Mouse (Mus musculus) kidney, embryonic 16.5 days (tissue): ENCODE measurements at regions not wholly inside any gene's neighbourhood (a gene's known extent, or its start where the extent isn't known, plus 50 kb on each side); places are given as distances from the start of the nearest gene placed in this dataset.
A peak's percentile ranks its signal among the peaks of the same experiment; 100 is the strongest.

Experiments used
- ATAC-seq: fragments of 200-750 bp; cut with Nextera tagmentation; 2 replicates; pipeline ENCODE4 v1.8.0; 2017; ENCODE audit warnings: moderate TSS enrichment; ENCODE audit not compliant: low FRiP score, low TSS enrichment
- H3K27ac ChIP-seq: fragments of 300-500 bp; sonication (generic); 2 replicates; pipeline ENCODE4 v1.5.1; 2014; ENCODE audit warnings: low read length
- H3K27me3 ChIP-seq: fragments of 300-500 bp; sonication (generic); 2 replicates; pipeline ENCODE4 v1.6.1; 2014; ENCODE audit warnings: low read length, control low read depth, mixed read lengths; ENCODE audit not compliant: insufficient read depth
- H3K36me3 ChIP-seq: fragments of 300-500 bp; sonication (generic); 2 replicates; pipeline ENCODE4 v1.6.1; 2014; ENCODE audit warnings: low read length, control low read depth, mixed read lengths; ENCODE audit not compliant: insufficient read depth
- H3K4me1 ChIP-seq: fragments of 300-500 bp; sonication (generic); 2 replicates; pipeline ENCODE4 v1.6.1; 2014; ENCODE audit warnings: low read length, control low read depth, mixed read lengths; ENCODE audit not compliant: insufficient read depth
- H3K4me2 ChIP-seq: fragments of 300-500 bp; sonication (generic); replicated peaks from 2 replicates; pipeline ENCODE4 v1.6.1; 2014; ENCODE audit warnings: low read depth, low read length
- H3K4me3 ChIP-seq: fragments of 300-500 bp; sonication (generic); 2 replicates; pipeline ENCODE4 v1.5.1; 2014; ENCODE audit warnings: mild to moderate bottlenecking, low read length
- H3K9ac ChIP-seq: fragments of 300-500 bp; sonication (generic); replicated peaks from 2 replicates; pipeline ENCODE4 v1.6.1; 2014; ENCODE audit warnings: low read length
- H3K9me3 ChIP-seq: fragments of 300-500 bp; sonication (generic); 2 replicates; pipeline ENCODE4 v1.6.1; 2016; ENCODE audit warnings: low read length, control low read depth
- WGBS: fragments of 180-500 bp; shearing (Covaris S2); extraction: QIAGEN DNeasy Blood & Tissue Kit; methylation state at CpG from one replicate; pipeline ENCODE4 v1.1.7; 2014; 5-methylcytosine and 5-hydroxymethylcytosine counted together

DNA sequence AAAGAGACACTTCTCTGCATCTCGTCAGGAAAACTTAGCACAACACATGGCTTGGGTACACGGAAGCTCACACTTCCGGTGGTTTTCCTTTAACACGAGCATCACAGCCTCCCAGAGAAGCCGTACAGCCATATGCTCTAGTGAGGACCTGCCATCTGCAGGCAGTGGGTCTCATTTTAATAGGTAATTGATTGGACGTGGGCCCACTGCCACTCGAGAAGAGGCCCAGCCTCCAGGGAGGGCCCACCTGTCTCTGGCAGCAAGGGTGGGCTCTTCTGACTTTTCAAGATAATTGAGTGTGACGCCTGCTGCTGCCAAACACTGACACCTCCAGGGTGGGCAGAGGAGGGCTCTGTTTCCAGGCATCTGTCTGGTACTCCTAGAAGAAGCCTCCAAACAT, 282.1 kb upstream of the Zdhhc25 start:
- H3K4me1 ChIP-seq, result no peaks in the 10 kb centered on the region
- H3K4me3 ChIP-seq, result no peak overlapping the region
- no peak for ATAC-seq
- H3K9me3 ChIP-seq, result no peaks in the 10 kb centered on the region
- H3K27me3 ChIP-seq, result peaks cover 11% of the 10 kb centered on the region; the same call in 1 of the 2 replicates
- H3K36me3 ChIP-seq, result no peaks in the 10 kb centered on the region
- H3K9ac ChIP-seq, result no peak overlapping the region
- no peak overlapping the region for H3K27ac ChIP-seq
- 51% methylated on average over 8 of the region's 8 CpGs for WGBS
- no peak overlapping the region for H3K4me2 ChIP-seq

- Histone ChIP-seq H3K27ac (no peak overlapping the region), H3K36me3 (no peaks in the 10 kb centered on the region), H3K4me2 (no peak overlapping the region), H3K4me3 (no peak overlapping the region), H3K27me3 (peaks cover 6% of the 10 kb centered on the region; the same call in 1 of the 2 replicates), H3K4me1 (no peaks in the 10 kb centered on the region), H3K9ac (no peak overlapping the region), H3K9me3 (no peaks in the 10 kb centered on the region)
- WGBS, result 72% methylated on average over 2 of the region's 2 CpGs
- no peak for ATAC-seq
These were observed 280.6 kb upstream of the Zdhhc25 start for GRCm38 (mm10) chr15:88319527-88319926.

- no peak overlapping the region for H3K4me2 ChIP-seq
- no peaks in the 10 kb centered on the region for H3K4me1 ChIP-seq
- H3K27me3 ChIP-seq, result no peaks in the 10 kb centered on the region
- no peak overlapping the region for H3K4me3 ChIP-seq
- 85% methylated on average over 16 of the region's 16 CpGs for WGBS
- H3K27ac ChIP-seq, result no peak overlapping the region
- H3K9me3 ChIP-seq, result no peaks in the 10 kb centered on the region
- no peaks in the 10 kb centered on the region for H3K36me3 ChIP-seq
- no peak overlapping the region for H3K9ac ChIP-seq
- no peak for ATAC-seq
These were observed 276.3 kb upstream of the Zdhhc25 start for GRCm38 (mm10) chr15:88323584-88324375.

DNA sequence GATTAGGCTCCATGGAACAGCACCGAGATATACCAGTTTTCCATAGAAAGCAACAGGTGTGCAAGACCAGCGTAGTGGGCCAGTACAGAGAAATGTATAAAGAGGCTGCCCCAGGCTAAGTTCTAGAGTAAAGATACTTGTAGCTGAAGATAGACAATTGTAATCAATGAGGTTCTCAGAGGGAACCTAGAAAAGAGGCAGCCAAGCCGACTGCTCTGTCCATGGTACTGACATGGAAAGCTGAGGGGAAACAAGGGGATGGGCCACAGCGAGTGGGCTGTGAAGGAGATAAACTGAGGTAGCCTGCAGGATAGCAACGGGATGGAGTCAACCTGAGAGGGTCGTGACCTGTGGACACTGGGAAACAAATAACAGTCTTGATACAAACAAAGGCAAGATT, 275.0 kb upstream of the Zdhhc25 start:
- no peaks in the 10 kb centered on the region for H3K27me3 ChIP-seq
- no peak overlapping the region for H3K4me3 ChIP-seq
- H3K4me2 ChIP-seq, result no peak overlapping the region
- no peaks in the 10 kb centered on the region for H3K9me3 ChIP-seq
- H3K4me1 ChIP-seq, result no peaks in the 10 kb centered on the region
- no peaks in the 10 kb centered on the region for H3K36me3 ChIP-seq
- H3K9ac ChIP-seq, result no peak overlapping the region
- 49% methylated on average over 6 of the region's 6 CpGs for whole genome bisulfite sequencing
- H3K27ac ChIP-seq, result no peak overlapping the region
- ATAC-seq, result no peak

DNA sequence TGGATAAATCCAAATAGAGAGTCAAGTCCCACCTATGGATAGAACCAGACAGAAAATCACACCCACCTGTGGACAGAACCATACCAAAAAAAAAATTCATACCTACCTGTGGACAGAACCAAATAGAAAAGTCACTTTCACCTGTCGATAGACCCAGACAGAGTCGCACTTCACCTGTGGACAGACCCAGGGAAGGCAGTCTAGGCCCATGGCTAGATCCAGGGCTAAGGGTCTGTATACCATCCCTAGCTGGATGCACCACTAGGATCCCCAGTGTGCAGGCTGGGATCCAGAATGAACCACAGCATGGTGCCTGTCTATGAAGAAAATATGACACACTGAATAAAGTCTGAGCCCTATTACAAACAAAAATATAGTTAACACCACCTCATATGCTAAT, 246.9 kb upstream of the Zdhhc25 start:
- Histone ChIP-seq H3K9me3 (no peaks in the 10 kb centered on the region), H3K36me3 (no peaks in the 10 kb centered on the region), H3K27me3 (peaks cover 10% of the 10 kb centered on the region; the same call in 1 of the 2 replicates), H3K4me3 (no peak overlapping the region), H3K9ac (no peak overlapping the region), H3K27ac (no peak overlapping the region), H3K4me2 (no peak overlapping the region), H3K4me1 (no peaks in the 10 kb centered on the region)
- 96% methylated on average over 2 of the region's 2 CpGs for whole genome bisulfite sequencing
- no peak for ATAC-seq

DNA sequence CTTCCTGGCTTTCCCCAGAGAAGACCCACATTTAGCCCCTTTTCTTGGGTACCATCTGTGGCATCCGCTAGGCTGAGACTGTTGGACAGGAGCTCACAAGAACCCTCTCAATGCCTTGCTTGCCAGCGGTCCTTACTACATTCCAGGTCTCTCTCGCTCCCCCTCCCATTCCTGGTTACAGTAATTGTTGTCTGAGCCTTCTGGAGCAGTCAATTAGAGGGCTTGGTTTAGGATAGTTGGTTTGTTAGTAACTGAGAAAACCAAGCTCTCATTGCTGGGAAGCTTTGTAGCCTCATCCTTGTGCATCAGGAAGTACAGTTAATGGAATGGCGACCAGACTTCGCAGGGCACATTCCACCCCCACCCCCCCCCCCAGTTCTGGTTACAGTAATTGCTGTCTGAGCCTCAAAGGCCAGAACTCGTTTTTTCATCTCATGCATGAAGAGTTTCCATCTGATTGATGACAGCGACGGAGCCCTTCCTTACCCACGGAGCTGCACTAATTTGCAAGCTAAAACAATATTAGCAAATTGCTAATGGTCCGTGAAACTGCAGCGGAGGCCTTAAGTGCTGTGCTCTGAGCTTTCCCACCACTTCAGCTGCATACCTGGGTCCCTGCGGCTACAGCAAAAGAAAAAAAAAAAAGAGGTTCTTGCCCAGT, 239.6 kb upstream of the Zdhhc25 start:
- no peak overlapping the region for H3K4me2 ChIP-seq
- H3K9ac ChIP-seq, result no peak overlapping the region
- WGBS, result 21% methylated on average over 12 of the region's 12 CpGs
- H3K27me3 ChIP-seq, result peaks cover 11% of the 10 kb centered on the region
- ATAC-seq, result peak; percentile 27; the same call in 1 of the 2 replicates
- H3K9me3 ChIP-seq, result no peaks in the 10 kb centered on the region
- no peaks in the 10 kb centered on the region for H3K36me3 ChIP-seq
- no peak overlapping the region for H3K4me3 ChIP-seq
- no peak overlapping the region for H3K27ac ChIP-seq
- H3K4me1 ChIP-seq, result 0 out of 2 replicates have a peak, but pooled peaks cover 9% of the 10 kb centered on the region

- WGBS, result 40% methylated on average over 5 of the region's 5 CpGs
- peaks cover 11% of the 10 kb centered on the region for H3K27me3 ChIP-seq
- H3K36me3 ChIP-seq, result no peaks in the 10 kb centered on the region
- no peak for ATAC-seq
- H3K4me3 ChIP-seq, result no peak overlapping the region
- H3K9ac ChIP-seq, result no peak overlapping the region
- H3K4me2 ChIP-seq, result no peak overlapping the region
- 0 out of 2 replicates have a peak, but pooled peaks cover 9% of the 10 kb centered on the region for H3K4me1 ChIP-seq
- no peaks in the 10 kb centered on the region for H3K9me3 ChIP-seq
- H3K27ac ChIP-seq, result no peak overlapping the region
These were observed 238.8 kb upstream of the Zdhhc25 start for GRCm38 (mm10) chr15:88361351-88361750.

- peaks cover 12% of the 10 kb centered on the region for H3K27me3 ChIP-seq
- no peak overlapping the region for H3K9ac ChIP-seq
- no peak overlapping the region for H3K4me2 ChIP-seq
- whole genome bisulfite sequencing, result 77% methylated on average over 6 of the region's 6 CpGs
- no peak overlapping the region for H3K4me3 ChIP-seq
- ATAC-seq, result no peak
- no peak overlapping the region for H3K27ac ChIP-seq
- H3K9me3 ChIP-seq, result no peaks in the 10 kb centered on the region
- 0 out of 2 replicates have a peak, but pooled peaks cover 9% of the 10 kb centered on the region for H3K4me1 ChIP-seq
- H3K36me3 ChIP-seq, result no peaks in the 10 kb centered on the region
These were observed 237.1 kb upstream of the Zdhhc25 start for GRCm38 (mm10) chr15:88362966-88363365.

- no peak overlapping the region for H3K4me3 ChIP-seq
- H3K27ac ChIP-seq, result no peak overlapping the region
- H3K27me3 ChIP-seq, result peaks cover 18% of the 10 kb centered on the region; the same call in 1 of the 2 replicates
- H3K4me2 ChIP-seq, result no peak overlapping the region
- no peaks in the 10 kb centered on the region for H3K4me1 ChIP-seq
- no peak for ATAC-seq
- no peaks in the 10 kb centered on the region for H3K9me3 ChIP-seq
- no peak overlapping the region for H3K9ac ChIP-seq
- H3K36me3 ChIP-seq, result no peaks in the 10 kb centered on the region
- WGBS, result 66% methylated on average over 5 of the region's 5 CpGs
These were observed 229.7 kb upstream of the Zdhhc25 start for GRCm38 (mm10) chr15:88370366-88370765.

GRCm38 (mm10) chr15:88372039-88372438, 228.1 kb upstream of the Zdhhc25 start:
- H3K27me3 ChIP-seq, result peaks cover 17% of the 10 kb centered on the region; the same call in 1 of the 2 replicates
- no peak for ATAC-seq
- no peaks in the 10 kb centered on the region for H3K36me3 ChIP-seq
- no peaks in the 10 kb centered on the region for H3K9me3 ChIP-seq
- no peaks in the 10 kb centered on the region for H3K4me1 ChIP-seq
- no peak overlapping the region for H3K4me3 ChIP-seq
- H3K4me2 ChIP-seq, result no peak overlapping the region
- 80% methylated on average over 8 of the region's 8 CpGs for WGBS
- H3K27ac ChIP-seq, result no peak overlapping the region
- H3K9ac ChIP-seq, result no peak overlapping the region
